Mouse (Mus musculus) gastrocnemius, adult 2 months (tissue): ENCODE measurements around the gene Rgs7. TPM values are rescaled to one million over a fixed set of nuclear protein-coding genes. Genes with fewer than 3 reads are reported as not detected.

Experiments used
- DNase-seq: peaks from one replicate; pipeline ENCODE4 v3.0.0; 2022
- H3K27ac ChIP-seq: fragments of 200-600 bp; 2 replicates; pipeline ENCODE4 v1.8.1; 2022; ENCODE audit warnings: mild to moderate bottlenecking
- H3K4me3 ChIP-seq: fragments of 200-600 bp; 2 replicates; pipeline ENCODE4 v1.8.1; 2022; ENCODE audit warnings: mild to moderate bottlenecking, moderate library complexity
- CTCF ChIP-seq: fragments of 200-600 bp; IDR thresholded peaks from 2 replicates; pipeline ENCODE4 v1.8.1; 2022; ENCODE audit warnings: antibody characterized with exemption, mild to moderate bottlenecking, moderate library complexity
- intact Hi-C: fragments of 180-260 bp; cut with DNase I; formaldehyde crosslinking; loops from one replicate; pipeline ENCODE4 v1.15.1; 2025
- total RNA-seq, 2 experiments: library from RNA; stranded (reverse); gene quantifications; 2 replicates each; pipeline ENCODE4 v1.2.3; 2021

Gene Rgs7
- total RNA-seq, 2 experiments from 2014 or later, result 0.17 TPM; not detected in 1

DNA sequence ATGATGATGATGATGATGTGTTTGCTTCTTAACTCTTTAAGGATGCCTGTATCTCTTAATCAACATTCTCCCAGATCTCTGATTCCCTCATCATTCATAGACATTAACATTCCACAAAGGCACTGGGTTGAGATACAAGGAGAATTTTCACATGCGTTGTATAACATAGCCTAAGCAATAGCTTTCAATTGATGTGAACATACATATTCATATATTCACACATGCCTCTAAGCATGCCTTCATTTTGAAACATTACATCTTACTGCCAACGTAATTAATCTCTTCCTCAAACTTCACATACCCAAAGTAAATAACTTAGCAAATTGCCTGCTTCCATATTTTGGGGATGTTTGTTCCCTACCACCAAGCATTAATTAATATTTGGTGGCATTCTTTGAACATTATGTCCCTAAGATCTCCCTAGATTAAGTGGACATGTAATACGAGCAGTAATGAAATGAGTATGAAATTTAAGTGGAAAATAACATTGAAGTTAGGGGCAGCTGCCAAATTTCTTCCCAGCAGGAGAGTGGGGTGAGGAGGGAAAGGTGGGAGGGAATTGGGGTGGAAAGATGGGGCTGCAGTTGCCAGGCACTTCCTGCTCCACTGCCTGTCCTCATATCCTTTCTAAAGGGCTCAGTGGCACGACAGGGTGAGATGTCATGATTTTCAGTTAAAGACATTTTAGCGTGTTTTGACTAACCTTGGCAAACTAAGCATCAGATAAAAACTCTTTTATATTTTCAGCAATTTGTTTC, 317.2 kb downstream of the Rgs7 start:
- no peak for TF ChIP-seq CTCF
- intact Hi-C loops, result no loop called here
- no peak for DNase-seq

DNA sequence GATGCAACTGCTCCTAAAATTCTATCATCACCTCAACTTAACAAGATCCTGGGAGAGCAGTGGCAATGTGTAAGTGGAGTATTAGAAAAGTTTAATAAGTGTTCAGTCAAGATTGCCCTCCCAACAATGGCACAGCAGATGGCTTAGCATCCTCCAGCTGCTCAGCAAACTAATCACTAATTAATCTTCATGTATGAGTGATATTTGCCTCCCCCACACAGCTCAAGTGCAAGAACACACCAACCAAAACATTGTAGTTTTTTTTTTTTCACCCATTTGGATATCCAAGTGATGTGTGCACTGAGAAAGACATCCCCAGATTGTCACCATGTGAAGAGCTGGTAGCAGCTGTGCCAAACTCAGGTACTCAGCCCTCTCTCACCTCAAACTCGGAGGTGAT, 336.8 kb downstream of the Rgs7 start:
- Histone ChIP-seq H3K27ac (no peak overlapping the region), H3K4me3 (no peak overlapping the region)
- no peak for TF ChIP-seq CTCF
- intact Hi-C loops, result no loop called here
- no peak for DNase-seq

More for the DNA sequence above, 317.2 kb downstream of the Rgs7 start:
- no peak overlapping the region for H3K4me3 ChIP-seq
- H3K27ac ChIP-seq, result no peak overlapping the region

DNA sequence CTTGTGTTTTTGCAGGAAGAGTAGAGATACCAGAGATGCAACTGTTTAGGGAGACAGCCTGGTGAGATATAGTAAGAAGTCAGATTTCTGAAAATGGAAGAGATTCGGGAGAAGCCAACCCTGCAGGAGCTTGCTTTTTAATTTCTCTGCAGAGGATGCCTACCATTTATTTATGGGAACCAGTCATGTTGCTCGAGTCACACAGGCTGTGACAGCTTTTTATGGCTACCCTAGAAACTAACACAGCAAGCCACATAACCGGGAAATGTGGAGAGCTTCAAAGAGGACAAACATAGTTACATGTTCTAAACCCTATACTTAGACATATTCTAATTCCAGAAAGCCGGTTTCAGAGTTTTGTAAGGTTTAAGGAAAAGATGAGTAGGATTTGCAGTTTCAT, 349.2 kb downstream of the Rgs7 start:
- no peak overlapping the region for H3K27ac ChIP-seq

DNA sequence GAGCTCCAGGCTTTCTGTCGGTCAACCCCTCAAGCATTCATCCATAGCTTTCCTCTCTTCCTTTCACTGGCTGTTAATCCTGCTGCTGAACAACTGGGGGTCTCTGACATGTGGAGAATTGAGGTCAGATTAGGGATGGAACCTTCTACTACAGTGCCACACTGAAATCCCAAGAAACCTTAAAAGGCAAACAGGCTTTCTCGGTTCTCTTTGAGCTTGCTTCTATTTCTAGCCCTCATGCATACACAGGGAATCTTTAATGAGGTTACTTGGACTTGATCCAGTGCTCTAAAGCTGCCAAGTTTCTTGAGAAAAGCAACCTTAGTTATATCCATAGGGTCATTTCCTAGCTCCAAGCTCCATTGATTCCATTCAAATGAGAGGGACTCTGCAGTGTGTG, 363.8 kb downstream of the Rgs7 start:
- no peak for DNase-seq
- no peak overlapping the region for H3K4me3 ChIP-seq
- H3K27ac ChIP-seq, result no peak overlapping the region
- intact Hi-C loops, result no loop called here
- no peak for TF ChIP-seq CTCF

More for the DNA sequence above, 349.2 kb downstream of the Rgs7 start:
- intact Hi-C loops, result no loop called here
- no peak for TF ChIP-seq CTCF
- H3K4me3 ChIP-seq, result no peak overlapping the region
- no peak for DNase-seq

DNA sequence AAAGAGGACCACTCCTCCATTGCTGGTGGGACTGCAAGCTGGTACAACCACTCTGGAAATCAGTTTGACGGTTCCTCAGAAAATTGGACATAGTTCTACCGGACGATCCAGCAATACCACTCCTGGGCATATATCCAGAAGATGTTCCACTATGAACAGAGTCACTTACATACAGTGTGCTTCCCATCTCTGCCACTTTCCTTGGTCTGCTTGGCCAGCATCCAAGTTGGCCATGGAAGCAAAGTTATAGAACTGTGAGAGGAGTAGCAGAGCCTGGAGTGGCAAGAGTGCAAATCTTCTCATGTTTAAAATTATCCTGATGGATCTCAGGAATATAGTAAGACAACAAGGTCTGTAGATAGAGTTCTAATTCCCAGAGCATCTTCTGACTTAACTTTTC, 367.9 kb downstream of the Rgs7 start:
- Histone ChIP-seq H3K27ac (no peak overlapping the region), H3K4me3 (no peak overlapping the region)
- no peak for DNase-seq
- no peak for TF ChIP-seq CTCF
- intact Hi-C loops, result no loop called here

DNA sequence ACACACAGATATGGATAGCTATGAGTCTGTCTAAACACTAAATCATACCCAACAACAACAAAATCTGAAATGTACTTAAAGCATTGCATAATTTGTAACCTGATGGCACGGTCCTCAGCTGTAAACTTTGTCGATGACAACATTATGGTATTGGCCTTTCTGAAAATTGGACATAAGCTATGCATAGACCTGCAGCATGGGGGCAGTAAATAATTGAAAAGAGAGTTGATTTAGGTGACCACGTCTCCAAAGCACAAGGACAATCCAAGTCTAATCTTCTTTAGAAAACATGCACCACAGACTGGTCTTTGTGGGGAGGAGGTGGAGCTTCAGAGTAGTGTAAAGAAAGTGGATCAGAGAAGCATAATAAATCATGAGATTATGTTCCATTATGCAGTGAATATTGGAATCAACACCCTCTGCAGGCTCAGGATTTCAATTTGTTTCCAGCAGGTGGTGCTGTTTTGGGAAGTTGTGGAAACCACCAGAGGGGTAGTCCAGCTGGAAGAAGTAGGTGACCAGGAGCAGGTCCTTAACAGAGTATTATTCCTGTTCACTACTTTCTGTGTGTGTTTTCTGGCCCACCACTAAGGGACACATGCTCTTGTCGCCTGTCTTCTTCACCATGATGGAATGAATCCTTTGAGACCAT, 373.3 kb downstream of the Rgs7 start:
- Histone ChIP-seq H3K4me3 (no peak overlapping the region), H3K27ac (no peak overlapping the region)
- intact Hi-C loops, result no loop called here
- TF ChIP-seq CTCF, result peak; percentile 38
- no peak for DNase-seq

DNA sequence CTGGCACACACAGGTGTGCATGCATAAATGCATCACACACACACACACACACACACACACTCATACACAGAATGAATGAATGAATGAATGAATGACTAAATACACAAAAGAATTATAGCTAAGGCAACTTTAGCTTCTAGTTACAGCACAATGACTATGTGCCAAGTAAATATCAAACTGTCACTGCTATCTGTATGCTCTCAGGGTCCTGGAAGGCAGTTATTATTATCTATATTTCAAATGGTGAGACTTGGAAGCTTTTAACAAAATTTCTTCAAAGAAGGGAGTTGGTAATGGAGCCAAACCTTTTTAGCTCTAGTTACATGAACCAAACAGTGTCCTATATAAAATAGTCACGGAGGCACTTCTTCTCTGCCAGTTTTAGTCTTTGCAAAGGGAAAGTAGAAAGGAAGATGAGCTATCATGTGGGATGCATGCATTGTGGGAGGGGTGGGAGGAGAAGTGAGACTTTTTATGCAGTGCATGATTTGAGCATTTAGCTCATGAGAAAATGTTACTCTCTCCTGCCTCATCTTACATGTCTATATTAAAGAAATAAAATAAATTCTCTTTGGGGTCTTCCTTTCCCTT, 383.9 kb downstream of the Rgs7 start:
- no peak for TF ChIP-seq CTCF
- no peak for DNase-seq
- Histone ChIP-seq H3K4me3 (no peak overlapping the region), H3K27ac (no peak overlapping the region)
- intact Hi-C loops, result no loop called here

DNA sequence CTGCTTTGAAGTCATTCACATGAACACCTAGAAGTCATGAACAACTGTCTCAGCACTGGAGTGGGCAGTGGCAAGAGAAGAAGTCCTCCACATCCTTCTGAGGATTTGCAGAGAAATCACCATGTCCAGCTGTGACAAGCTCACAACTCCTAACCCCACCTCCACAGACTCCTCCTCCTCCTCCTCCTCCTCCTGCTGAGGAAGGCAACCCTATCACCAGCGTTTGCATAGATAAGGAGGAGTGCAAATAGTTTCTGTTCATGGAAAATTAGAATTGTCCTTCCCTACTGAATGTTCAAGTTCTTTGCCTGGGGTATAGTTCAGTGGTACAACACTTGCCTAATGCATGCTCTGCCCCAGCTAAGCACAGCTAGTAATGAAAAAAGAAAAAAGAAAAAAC, 386.0 kb downstream of the Rgs7 start:
- Histone ChIP-seq H3K27ac (no peak overlapping the region), H3K4me3 (no peak overlapping the region)
- intact Hi-C loops, result no loop called here
- DNase-seq, result no peak
- no peak for TF ChIP-seq CTCF

DNA sequence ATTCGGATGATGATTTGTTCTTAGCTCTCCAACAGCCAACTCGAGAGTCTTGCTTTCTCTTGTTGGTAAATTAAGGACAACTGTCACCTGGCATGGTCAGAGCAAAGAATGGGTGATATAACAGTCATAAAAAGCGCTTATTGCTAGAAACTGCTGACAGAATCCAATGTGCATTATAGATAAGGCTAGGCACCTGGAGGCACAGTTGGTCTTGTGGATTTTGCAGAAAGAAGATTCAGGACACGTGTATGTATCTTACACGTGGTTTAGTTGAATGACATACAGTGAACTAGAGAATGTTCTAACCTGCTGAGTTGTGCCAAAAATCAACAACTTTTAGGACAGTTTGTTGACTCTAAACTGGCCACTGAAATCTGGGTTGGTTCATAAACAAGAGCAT, 386.9 kb downstream of the Rgs7 start:
- intact Hi-C loops, result no loop called here
- Histone ChIP-seq H3K27ac (no peak overlapping the region), H3K4me3 (no peak overlapping the region)
- no peak for DNase-seq
- no peak for TF ChIP-seq CTCF

DNA sequence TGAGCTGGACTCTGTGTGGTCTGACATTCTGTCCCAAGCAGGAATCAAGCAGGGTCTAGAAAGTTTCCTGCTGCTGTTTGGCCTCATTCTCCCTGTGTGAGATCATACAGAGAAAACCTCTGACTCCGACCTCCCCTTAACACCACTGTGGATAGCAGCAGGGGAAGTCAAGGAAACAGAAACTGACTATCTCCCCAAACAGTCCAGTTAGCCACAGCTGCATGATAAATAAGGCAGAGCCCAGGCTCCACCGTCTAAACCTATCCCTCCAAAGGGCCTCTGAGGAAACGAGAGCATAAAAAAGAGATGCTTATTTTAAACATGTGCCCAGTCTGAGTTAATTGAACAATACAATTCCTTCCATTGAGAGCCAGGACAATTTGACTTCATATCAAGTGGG, 395.3 kb downstream of the Rgs7 start:
- Histone ChIP-seq H3K27ac (no peak overlapping the region), H3K4me3 (no peak overlapping the region)
- intact Hi-C loops, result no loop called here
- DNase-seq, result no peak
- TF ChIP-seq CTCF, result no peak

DNA sequence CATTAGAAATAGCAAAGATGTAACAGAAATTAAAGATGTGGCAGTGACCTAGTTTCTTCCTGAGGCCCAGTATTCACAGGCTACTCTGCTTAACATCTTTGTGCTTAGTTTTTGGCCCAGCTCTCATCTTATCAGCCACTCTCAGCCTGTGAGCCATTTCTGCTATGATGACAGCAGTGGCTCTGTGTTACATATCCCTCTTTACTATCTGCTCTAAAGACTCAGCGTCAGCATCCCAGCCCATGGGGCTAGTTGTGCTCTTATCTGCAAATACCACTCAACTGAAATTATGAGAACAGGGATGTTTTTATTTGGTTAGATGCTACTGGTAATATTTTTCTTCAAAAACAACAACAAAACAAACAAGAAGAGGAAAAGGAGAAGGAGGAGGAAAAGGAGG, 410.2 kb downstream of the Rgs7 start:
- intact Hi-C loops, result no loop called here
- no peak for TF ChIP-seq CTCF
- H3K27ac ChIP-seq, result no peak overlapping the region
- DNase-seq, result no peak
- H3K4me3 ChIP-seq, result no peak overlapping the region

DNA sequence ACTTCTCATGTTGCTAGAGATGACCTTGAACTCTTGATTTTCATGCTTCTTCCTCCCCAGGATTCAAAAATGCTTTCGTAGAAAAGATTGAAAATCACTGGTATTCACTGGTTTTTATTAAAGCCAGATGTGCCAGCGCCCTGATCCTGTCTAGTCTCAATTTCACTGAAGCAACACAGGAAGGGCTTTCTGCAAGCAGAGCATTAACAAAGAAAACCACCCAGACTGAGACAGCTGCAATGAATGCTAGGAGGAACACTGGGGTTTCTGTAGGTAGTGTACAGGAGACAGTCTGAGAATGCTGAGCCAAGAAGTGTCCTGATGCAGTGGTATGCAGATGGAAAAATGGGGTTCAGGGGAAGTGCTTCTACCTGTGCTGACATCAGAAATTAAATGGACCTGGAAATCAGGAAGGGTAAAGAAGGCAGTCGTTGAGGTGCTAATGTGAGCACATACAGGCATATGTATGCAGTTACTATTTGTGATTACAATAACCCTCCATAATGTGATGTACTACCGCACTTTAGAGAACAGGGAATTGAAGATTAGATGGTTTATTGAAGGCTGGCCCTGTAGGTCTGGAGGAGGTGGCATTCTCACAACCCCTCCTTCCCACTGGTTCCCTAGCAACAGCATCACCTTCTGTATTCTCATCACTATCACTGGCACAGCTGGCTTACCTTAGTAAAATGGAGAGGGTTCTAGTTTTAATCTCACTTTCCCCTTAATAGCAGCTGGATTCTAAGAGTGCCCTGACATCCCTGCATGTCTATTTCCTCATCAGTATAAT, 412.3 kb downstream of the Rgs7 start:
- intact Hi-C loops, result no loop called here
- no peak overlapping the region for H3K4me3 ChIP-seq
- TF ChIP-seq CTCF, result no peak
- H3K27ac ChIP-seq, result no peak overlapping the region
- DNase-seq, result no peak
